Mouse (Mus musculus) spleen, postnatal 0 days (tissue): ENCODE measurements around the gene Agt. TPM values are rescaled to one million over a fixed set of nuclear protein-coding genes. Genes with fewer than 3 reads are reported as not detected.

Experiments
- polyA plus RNA-seq: library from polyadenylated mRNA; unstranded; fragments of >200 nt; fragmentation: Nextera tagmentation; extraction: Ambion mirVana; gene quantifications from 2 replicates; pipeline ENCODE4 v1.2.1, GENCODE M21; 2015

Agt gene
- polyA plus RNA-seq, result 0.25 and 0.42 TPM in 2 replicates

DNA sequence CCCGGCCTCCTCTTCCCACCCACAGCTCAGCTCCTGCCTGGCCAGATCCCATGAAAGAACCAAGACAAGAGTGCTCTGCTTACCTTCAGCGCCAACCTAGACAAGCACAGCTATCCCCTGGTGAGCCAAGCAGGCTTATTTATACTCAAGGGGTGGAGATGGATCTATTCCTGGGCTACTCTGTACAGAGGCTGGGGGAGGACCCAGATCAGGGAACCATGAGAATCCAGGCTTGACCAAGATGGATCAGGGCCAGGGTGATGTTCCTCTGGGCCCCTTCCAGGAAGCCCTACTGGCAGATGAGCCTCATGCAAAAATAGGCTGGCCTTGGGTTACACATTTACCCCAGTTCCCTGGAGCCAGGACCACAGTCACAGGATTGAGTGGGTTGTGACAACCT, at the start of gene Agt:
Gene Agt (minus strand): TSS at position 114 of the 400 bp plus-strand sequence.

DNA sequence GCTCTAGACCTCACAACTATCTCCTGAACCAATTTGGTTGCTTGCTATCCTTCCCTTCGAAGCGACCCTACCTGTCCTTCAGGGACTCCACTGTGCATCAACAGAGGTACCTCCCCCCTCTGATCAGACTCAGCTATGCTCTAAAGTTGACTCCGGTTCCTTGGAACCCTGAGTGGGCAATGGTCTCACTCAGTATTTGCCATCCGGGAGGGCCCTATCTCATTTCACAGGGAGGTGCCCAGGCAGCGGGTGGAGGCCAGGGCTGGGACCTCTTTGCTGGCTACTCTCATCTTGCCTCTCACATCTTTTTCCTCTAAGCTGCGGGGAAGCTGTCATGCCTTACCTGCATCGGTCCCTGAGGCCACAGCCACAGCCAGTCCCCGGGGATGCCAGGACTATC, 6.3 kb upstream of the Agt start, which contains the start of gene Capn9:
Gene Capn9 (plus strand): TSS at position 301 of the 400 bp plus-strand sequence.

DNA sequence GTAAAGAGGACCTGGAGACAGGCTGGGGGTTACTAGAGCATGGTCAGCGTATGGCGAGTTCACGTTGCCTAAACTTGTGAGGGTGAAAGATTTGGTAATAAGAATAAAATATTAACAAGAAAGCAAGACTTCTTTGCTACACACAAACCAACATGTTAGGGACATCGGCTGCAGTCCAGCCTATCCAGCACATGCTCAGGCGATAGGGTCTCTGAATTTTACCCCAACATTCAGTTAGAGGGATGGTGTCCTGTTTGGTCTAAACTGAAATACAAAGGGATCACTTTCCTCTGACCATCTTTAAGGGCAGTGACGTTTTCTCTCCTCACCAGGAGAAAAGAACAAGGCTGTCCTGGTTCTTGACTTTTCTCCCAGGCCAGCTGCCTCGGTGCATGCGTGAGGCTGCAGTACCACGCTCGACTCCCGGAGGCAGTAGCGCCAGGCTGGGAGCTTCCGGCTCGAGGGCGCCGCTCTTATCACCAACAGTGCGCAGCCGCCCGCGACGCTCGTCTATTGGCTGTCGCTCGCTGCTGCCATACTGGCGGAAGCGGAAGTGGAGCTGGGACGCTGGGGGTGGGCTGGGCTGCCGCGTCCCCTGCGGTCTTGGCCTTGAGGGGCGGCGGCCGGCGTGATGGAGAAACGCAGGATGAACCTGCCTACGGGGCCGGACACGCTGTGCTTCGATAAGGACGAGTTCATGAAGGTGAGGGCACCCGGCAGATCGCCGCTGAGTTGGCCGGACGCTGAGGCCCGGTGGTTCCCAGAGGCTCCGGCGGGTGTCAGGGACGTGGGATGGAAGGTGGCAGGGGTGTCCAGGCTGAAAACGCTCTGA, 49.0 kb downstream of the Agt start, which contains the start of gene Cog2:
Gene Cog2 (plus strand): TSS at position 519 of the 832 bp plus-strand sequence.

Other genes starting within 250 kb of the Agt start
- gene Pgbd5, start 130.0 kb downstream of the Agt start, polyA plus RNA-seq, result 0.15 and 0.18 TPM in 2 replicates
- 17.9 and 19.1 TPM in 2 replicates for gene Cog2, start 48.9 kb downstream of the Agt start, polyA plus RNA-seq
- 0.58 and 1.5 TPM in 2 replicates for gene Capn9, start 6.4 kb upstream of the Agt start, polyA plus RNA-seq
- 20.8 and 20.9 TPM in 2 replicates for gene 2310022B05Rik, start 93.7 kb upstream of the Agt start, polyA plus RNA-seq
- gene Ttc13, start 152.3 kb upstream of the Agt start, polyA plus RNA-seq, result 19.3 and 19.8 TPM in 2 replicates
- gene Arv1, start 152.4 kb upstream of the Agt start, polyA plus RNA-seq, result 10.5 and 12.5 TPM in 2 replicates
- gene Fam89a, start 182.1 kb upstream of the Agt start, polyA plus RNA-seq, result 0.43 and 0.62 TPM in 2 replicates
- gene Trim67, start 223.4 kb upstream of the Agt start, polyA plus RNA-seq, result not detected in 2 replicates